Mouse (Mus musculus): ENCODE data around the gene Phf21a.

DNA sequence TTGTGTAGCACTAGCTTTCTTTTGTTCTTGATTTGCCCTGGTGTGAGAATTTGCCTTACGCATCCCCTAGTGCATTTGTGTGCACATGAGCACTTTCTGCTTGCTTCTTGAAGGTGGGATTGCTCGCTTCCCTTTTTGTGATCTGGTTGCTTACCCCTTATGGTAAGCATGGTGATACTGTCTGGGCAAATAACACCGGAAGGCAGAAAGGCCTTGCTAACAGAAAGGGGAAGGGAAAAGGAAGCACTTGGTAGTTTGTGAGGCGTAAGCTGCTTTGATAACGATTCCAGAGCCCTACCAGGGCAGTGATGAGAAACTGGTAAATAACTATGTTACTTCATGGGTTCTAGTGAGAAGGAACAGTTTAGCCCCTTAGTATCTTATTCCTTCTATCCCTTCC, 160.9 kb downstream of the Phf21a start:
- TF ChIP-seq GATA1 (IDR thresholded peaks at IDR 0.05; ENCODE audit: low read length): no peak
- no peak for TF ChIP-seq TAL1 (IDR thresholded peaks at IDR 0.05; ENCODE audit: low read length)
